Mouse (Mus musculus): ENCODE results near the gene Olfr324. TPM values are rescaled to one million over a fixed set of nuclear protein-coding genes. Genes with fewer than 3 reads are reported as not detected.

The Olfr324 gene
- total and polyA plus RNA-seq, 2 experiments from 2014 or later: not detected

DNA sequence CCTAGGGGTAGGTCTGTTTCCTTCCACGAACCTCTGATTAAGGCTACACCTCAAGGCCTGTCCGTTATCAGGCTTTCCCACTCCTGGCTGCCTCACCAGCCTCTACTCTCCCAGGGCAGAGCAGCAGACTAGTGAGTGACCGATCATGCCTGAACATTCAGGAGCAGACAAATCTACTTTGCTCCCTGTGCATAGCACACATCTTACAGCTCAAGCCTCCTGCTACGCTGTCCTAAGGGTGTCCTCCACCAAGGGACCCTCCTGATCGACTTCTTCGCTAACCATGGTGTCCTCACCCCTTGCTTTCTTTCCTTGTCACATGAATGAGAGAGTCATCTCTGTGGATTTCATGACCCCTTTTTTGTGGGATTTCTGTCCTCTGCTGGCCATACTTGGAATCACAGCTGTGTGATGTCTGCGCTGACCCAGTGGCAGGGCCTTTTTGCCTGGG is 7.0 kb upstream of the Olfr324 start:
- H3K9ac ChIP-seq (replicated peaks; ENCODE audit: low read depth, low read length): no peak overlapping the region
- H3K27ac ChIP-seq (ENCODE audit: low read depth): no peak overlapping the region
- TF ChIP-seq EP300 (IDR thresholded peaks at IDR 0.05; ENCODE audit: low read depth): no peak
- TF ChIP-seq CTCF (IDR thresholded peaks at IDR 0.05; ENCODE audit: low read depth): peak; percentile 56
- no peaks in the 10 kb centered on the region for H3K27me3 ChIP-seq (ENCODE audit: control insufficient read depth, insufficient read depth, low read length)
- H3K4me3 ChIP-seq (ENCODE audit: low read depth, low read length): no peak overlapping the region
- no peaks in the 10 kb centered on the region for H3K4me1 ChIP-seq (ENCODE audit: control insufficient read depth, insufficient read depth)
- ATAC-seq (ENCODE audit: insufficient read depth, low read depth) (no peak), DNase-seq (ENCODE audit: low spot score) (no peak)
- no peaks in the 10 kb centered on the region for H3K9me3 ChIP-seq (replicated peaks; ENCODE audit: control insufficient read depth, low read length)
- no peaks in the 10 kb centered on the region for H3K36me3 ChIP-seq (replicated peaks; ENCODE audit: control insufficient read depth, insufficient read depth, low read length)
- WGBS: 55% methylated on average over 7 of the region's 7 CpGs
- no peak overlapping the region for H3K4me2 ChIP-seq (ENCODE audit: low read depth, low read length)

DNA sequence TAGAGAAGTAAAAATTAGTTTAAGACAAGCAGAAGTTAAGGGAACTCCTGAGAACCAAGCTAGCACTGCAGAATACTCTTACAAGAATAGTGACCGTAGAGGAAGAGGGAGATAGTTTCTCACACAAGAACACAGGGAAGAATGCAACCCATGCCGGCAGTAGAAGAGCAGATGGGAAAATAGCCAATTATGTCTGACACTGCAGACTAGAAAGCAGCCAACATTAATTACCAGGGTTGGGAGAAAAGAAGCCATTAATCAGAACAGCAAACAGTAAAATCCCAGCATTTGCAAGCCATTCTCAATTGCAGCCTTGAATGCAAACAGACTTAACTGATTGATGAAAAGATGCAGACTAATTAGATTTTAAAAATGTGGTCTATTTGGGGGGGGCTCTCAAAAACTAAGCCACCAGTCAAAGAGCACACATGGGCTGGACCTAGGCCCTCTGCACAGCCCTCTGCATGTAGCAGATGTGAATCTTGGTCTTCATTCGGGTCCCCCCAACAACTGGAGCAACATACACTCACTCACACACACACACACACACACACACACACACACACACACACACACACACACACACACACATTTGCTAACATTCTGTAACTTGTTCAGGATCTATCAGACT is 6.2 kb upstream of the Olfr324 start:
- H3K36me3 ChIP-seq (replicated peaks; ENCODE audit: control insufficient read depth, insufficient read depth, low read length): no peaks in the 10 kb centered on the region
- no peak for TF ChIP-seq EP300 (IDR thresholded peaks at IDR 0.05; ENCODE audit: low read depth)
- no peak for TF ChIP-seq CTCF (IDR thresholded peaks at IDR 0.05; ENCODE audit: low read depth)
- H3K27ac ChIP-seq (ENCODE audit: low read depth): no peak overlapping the region
- no peak overlapping the region for H3K4me2 ChIP-seq (ENCODE audit: low read depth, low read length)
- 53% methylated on average over 3 of the region's 3 CpGs for WGBS
- no peak overlapping the region for H3K9ac ChIP-seq (replicated peaks; ENCODE audit: low read depth, low read length)
- no peaks in the 10 kb centered on the region for H3K4me1 ChIP-seq (ENCODE audit: control insufficient read depth, insufficient read depth)
- DNase-seq (ENCODE audit: low spot score) (no peak), ATAC-seq (ENCODE audit: insufficient read depth, low read depth) (no peak)
- H3K4me3 ChIP-seq (ENCODE audit: low read depth, low read length): no peak overlapping the region
- H3K9me3 ChIP-seq (replicated peaks; ENCODE audit: control insufficient read depth, low read length): no peaks in the 10 kb centered on the region
- no peaks in the 10 kb centered on the region for H3K27me3 ChIP-seq (ENCODE audit: control insufficient read depth, insufficient read depth, low read length)

DNA sequence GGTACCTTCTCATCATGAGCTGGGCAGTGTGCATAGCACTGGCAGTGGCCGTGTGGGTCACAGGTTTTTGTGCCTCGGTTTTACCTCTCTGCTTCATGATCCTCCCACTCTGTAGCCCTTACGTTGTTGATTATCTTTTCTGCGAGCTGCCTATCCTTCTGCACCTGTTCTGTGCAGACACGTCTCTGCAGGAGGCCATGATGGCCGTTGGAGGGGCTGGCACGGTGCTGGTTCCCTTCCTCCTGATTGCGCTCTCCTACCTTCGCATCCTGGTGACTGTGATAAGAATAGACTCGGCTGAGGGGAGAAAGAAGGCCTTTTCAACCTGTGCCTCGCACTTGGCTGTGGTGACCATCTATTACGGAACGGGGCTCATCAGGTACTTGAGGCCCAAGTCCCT is 2.9 kb downstream of the Olfr324 start:
- DNase-seq (ENCODE audit: low spot score) (no peak), ATAC-seq (ENCODE audit: insufficient read depth, low read depth) (no peak)
- Histone ChIP-seq H3K27ac (ENCODE audit: low read depth) (no peak overlapping the region), H3K36me3 (replicated peaks; ENCODE audit: control insufficient read depth, insufficient read depth, low read length) (no peaks in the 10 kb centered on the region), H3K4me2 (ENCODE audit: low read depth, low read length) (no peak overlapping the region), H3K9me3 (replicated peaks; ENCODE audit: control insufficient read depth, low read length) (no peaks in the 10 kb centered on the region), H3K4me1 (ENCODE audit: control insufficient read depth, insufficient read depth) (no peaks in the 10 kb centered on the region), H3K4me3 (ENCODE audit: low read depth, low read length) (no peak overlapping the region), H3K27me3 (ENCODE audit: control insufficient read depth, insufficient read depth, low read length) (no peaks in the 10 kb centered on the region), H3K9ac (replicated peaks; ENCODE audit: low read depth, low read length) (no peak overlapping the region)
- TF ChIP-seq EP300 (IDR thresholded peaks at IDR 0.05; ENCODE audit: low read depth): no peak
- TF ChIP-seq CTCF (IDR thresholded peaks at IDR 0.05; ENCODE audit: low read depth): no peak
- 81% methylated on average over 13 of the region's 13 CpGs for WGBS

DNA sequence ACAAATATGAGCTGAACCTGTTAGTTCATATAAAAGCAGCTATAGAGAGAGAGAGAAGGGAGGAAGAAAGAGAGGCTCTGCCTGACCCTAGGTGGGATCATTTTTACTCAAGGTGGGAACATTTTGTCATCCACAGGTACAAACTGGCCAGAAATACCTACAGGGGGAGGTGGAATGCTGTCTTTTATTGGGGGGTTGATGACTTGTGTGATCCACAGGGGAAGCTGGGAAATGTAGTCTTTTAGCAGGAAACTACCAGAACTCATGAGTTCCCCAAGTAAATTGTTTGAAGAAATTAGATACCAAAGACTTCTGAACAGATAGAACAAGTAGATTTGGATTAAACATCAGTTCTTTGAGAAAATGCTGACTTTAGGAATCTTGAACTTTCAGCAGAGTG is 7.1 kb downstream of the Olfr324 start:
- no peak for ATAC-seq (ENCODE audit: insufficient read depth, low read depth)

DNA sequence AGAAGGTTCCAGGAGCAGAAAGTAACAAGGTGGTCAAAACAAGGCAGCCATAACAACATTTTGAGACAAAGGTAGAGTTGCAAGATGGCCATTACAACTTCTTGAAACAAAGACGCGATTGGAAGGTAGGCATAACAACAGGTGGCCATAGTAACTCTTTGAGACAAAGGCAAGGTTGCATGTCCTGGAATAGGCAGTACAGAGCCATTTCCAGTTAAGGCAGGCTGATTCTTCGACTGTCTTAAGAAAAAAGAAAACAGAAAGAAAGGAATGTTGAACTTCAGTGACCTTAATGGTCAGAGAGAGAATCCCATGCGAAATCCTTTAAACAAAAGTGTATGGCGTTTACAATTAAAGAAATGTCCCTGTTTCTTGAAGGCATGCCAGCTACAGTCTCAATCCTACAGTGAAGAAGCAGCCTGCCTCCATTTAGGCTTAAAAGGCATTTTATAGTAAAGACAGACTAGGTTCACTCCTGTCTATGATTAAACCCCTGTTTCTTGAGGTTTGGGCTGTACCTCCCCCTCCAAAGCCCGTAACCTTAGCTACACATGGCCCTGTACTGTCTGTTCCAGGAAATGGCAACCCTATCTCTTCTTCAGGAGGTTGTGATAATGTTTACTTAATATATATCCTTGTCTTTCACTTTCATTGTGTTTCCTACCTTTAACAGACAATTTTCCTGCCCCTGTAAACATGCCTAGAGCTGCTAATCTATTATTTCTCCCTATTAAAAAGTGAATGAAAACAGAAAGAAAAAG is 8.1 kb downstream of the Olfr324 start:
- H3K27ac ChIP-seq (ENCODE audit: low read depth): no peak overlapping the region
- ATAC-seq (ENCODE audit: insufficient read depth, low read depth): no peak

More for the DNA sequence above, 7.1 kb downstream of the Olfr324 start:
- Histone ChIP-seq H3K27ac (ENCODE audit: low read depth) (no peak overlapping the region), H3K27me3 (ENCODE audit: control insufficient read depth, insufficient read depth, low read length) (no peaks in the 10 kb centered on the region), H3K4me3 (ENCODE audit: low read depth, low read length) (no peak overlapping the region), H3K4me2 (ENCODE audit: low read depth, low read length) (no peak overlapping the region), H3K36me3 (replicated peaks; ENCODE audit: control insufficient read depth, insufficient read depth, low read length) (no peaks in the 10 kb centered on the region), H3K9me3 (replicated peaks; ENCODE audit: control insufficient read depth, low read length) (no peaks in the 10 kb centered on the region), H3K4me1 (ENCODE audit: control insufficient read depth, insufficient read depth) (no peaks in the 10 kb centered on the region), H3K9ac (replicated peaks; ENCODE audit: low read depth, low read length) (no peak overlapping the region)
- no peak for DNase-seq (ENCODE audit: low spot score)
- TF ChIP-seq CTCF (IDR thresholded peaks at IDR 0.05; ENCODE audit: low read depth) (no peak), EP300 (IDR thresholded peaks at IDR 0.05; ENCODE audit: low read depth) (no peak)

More for the DNA sequence above, 8.1 kb downstream of the Olfr324 start:
- TF ChIP-seq EP300 (IDR thresholded peaks at IDR 0.05; ENCODE audit: low read depth) (no peak), CTCF (IDR thresholded peaks at IDR 0.05; ENCODE audit: low read depth) (no peak)
- no peak overlapping the region for H3K4me3 ChIP-seq (ENCODE audit: low read depth, low read length)
- no peaks in the 10 kb centered on the region for H3K36me3 ChIP-seq (replicated peaks; ENCODE audit: control insufficient read depth, insufficient read depth, low read length)
- no peak for DNase-seq (ENCODE audit: low spot score)
- H3K9me3 ChIP-seq (replicated peaks; ENCODE audit: control insufficient read depth, low read length): no peaks in the 10 kb centered on the region
- 71% methylated on average over 6 of the region's 6 CpGs for WGBS
- no peaks in the 10 kb centered on the region for H3K4me1 ChIP-seq (ENCODE audit: control insufficient read depth, insufficient read depth)
- no peaks in the 10 kb centered on the region for H3K27me3 ChIP-seq (ENCODE audit: control insufficient read depth, insufficient read depth, low read length)
- no peak overlapping the region for H3K4me2 ChIP-seq (ENCODE audit: low read depth, low read length)
- no peak overlapping the region for H3K9ac ChIP-seq (replicated peaks; ENCODE audit: low read depth, low read length)
